Mouse (Mus musculus): ENCODE data around the gene Sec16b. TPM values are rescaled to one million over a fixed set of nuclear protein-coding genes. Genes with fewer than 3 reads are reported as not detected.

The Sec16b gene
- polyA plus RNA-seq, 2 experiments, result 5.9 to 6.1 TPM

- Histone ChIP-seq H3K36me3 (ENCODE audit: control insufficient read depth, insufficient read depth, low read length) (no peaks in the 10 kb centered on the region), H3K27me3 (ENCODE audit: control insufficient read depth, insufficient read depth, low read length) (no peaks in the 10 kb centered on the region), H3K4me3 (replicated peaks; ENCODE audit: low read length) (no peak overlapping the region), H3K9me3 (ENCODE audit: control insufficient read depth, low read length) (no peaks in the 10 kb centered on the region), H3K4me2 (replicated peaks; ENCODE audit: low read depth, low read length, severe bottlenecking) (no peak overlapping the region), H3K27ac (replicated peaks; ENCODE audit: low read depth, low read length) (no peak overlapping the region), H3K4me1 (ENCODE audit: control insufficient read depth, insufficient read depth, low read length) (0 out of 2 replicates have a peak, but pooled peaks cover 5% of the 10 kb centered on the region), H3K9ac (ENCODE audit: low read depth, low read length, severe bottlenecking) (no peak overlapping the region)
- DNase-seq (ENCODE audit: low spot score) (no peak), ATAC-seq (ENCODE audit: low FRiP score, low read depth) (no peak)
- WGBS, result 52% methylated on average over 3 of the region's 3 CpGs
- no peak for TF ChIP-seq POLR2A (IDR thresholded peaks at IDR 0.05; ENCODE audit: borderline replicate concordance, extremely low read depth, insufficient read depth, insufficient read length)
These were observed 44.2 kb upstream of the Sec16b start for GRCm38 (mm10) chr1:157462336-157462735.

GRCm38 (mm10) chr1:157465194-157465593, 41.3 kb upstream of the Sec16b start:
- Histone ChIP-seq H3K9me3 (ENCODE audit: control insufficient read depth, low read length) (no peaks in the 10 kb centered on the region), H3K4me3 (replicated peaks; ENCODE audit: low read length) (no peak overlapping the region), H3K36me3 (ENCODE audit: control insufficient read depth, insufficient read depth, low read length) (no peaks in the 10 kb centered on the region), H3K4me2 (replicated peaks; ENCODE audit: low read depth, low read length, severe bottlenecking) (no peak overlapping the region), H3K9ac (ENCODE audit: low read depth, low read length, severe bottlenecking) (no peak overlapping the region), H3K4me1 (ENCODE audit: control insufficient read depth, insufficient read depth, low read length) (no peaks in the 10 kb centered on the region), H3K27me3 (ENCODE audit: control insufficient read depth, insufficient read depth, low read length) (no peaks in the 10 kb centered on the region), H3K27ac (replicated peaks; ENCODE audit: low read depth, low read length) (no peak overlapping the region)
- 76% methylated on average over 3 of the region's 3 CpGs for WGBS
- DNase-seq (ENCODE audit: low spot score), result no peak
- ATAC-seq (ENCODE audit: low FRiP score, low read depth), result no peak
- no peak for TF ChIP-seq POLR2A (IDR thresholded peaks at IDR 0.05; ENCODE audit: borderline replicate concordance, extremely low read depth, insufficient read depth, insufficient read length)

- Histone ChIP-seq H3K9ac (ENCODE audit: low read depth, low read length, severe bottlenecking) (no peak overlapping the region), H3K9me3 (ENCODE audit: control insufficient read depth, low read length) (no peaks in the 10 kb centered on the region), H3K36me3 (ENCODE audit: control insufficient read depth, insufficient read depth, low read length) (no peaks in the 10 kb centered on the region), H3K27ac (replicated peaks; ENCODE audit: low read depth, low read length) (no peak overlapping the region), H3K4me3 (replicated peaks; ENCODE audit: low read length) (no peak overlapping the region), H3K4me1 (ENCODE audit: control insufficient read depth, insufficient read depth, low read length) (no peaks in the 10 kb centered on the region), H3K4me2 (replicated peaks; ENCODE audit: low read depth, low read length, severe bottlenecking) (no peak overlapping the region), H3K27me3 (ENCODE audit: control insufficient read depth, insufficient read depth, low read length) (no peaks in the 10 kb centered on the region)
- no peak for TF ChIP-seq POLR2A (IDR thresholded peaks at IDR 0.05; ENCODE audit: borderline replicate concordance, extremely low read depth, insufficient read depth, insufficient read length)
- WGBS, result 94% methylated on average over 8 of the region's 8 CpGs
- DNase-seq (ENCODE audit: low spot score) (no peak), ATAC-seq (ENCODE audit: low FRiP score, low read depth) (no peak)
These were observed 38.7 kb upstream of the Sec16b start for GRCm38 (mm10) chr1:157467866-157468265.

- H3K9ac ChIP-seq (ENCODE audit: low read depth, low read length, severe bottlenecking), result no peak overlapping the region
- TF ChIP-seq POLR2A (IDR thresholded peaks at IDR 0.05; ENCODE audit: borderline replicate concordance, extremely low read depth, insufficient read depth, insufficient read length), result no peak
- no peak overlapping the region for H3K27ac ChIP-seq (replicated peaks; ENCODE audit: low read depth, low read length)
- H3K4me1 ChIP-seq (ENCODE audit: control insufficient read depth, insufficient read depth, low read length), result no peaks in the 10 kb centered on the region
- WGBS, result 86% methylated on average over 9 of the region's 9 CpGs
- H3K36me3 ChIP-seq (ENCODE audit: control insufficient read depth, insufficient read depth, low read length), result no peaks in the 10 kb centered on the region
- DNase-seq (ENCODE audit: low spot score) (no peak), ATAC-seq (ENCODE audit: low FRiP score, low read depth) (no peak)
- no peaks in the 10 kb centered on the region for H3K9me3 ChIP-seq (ENCODE audit: control insufficient read depth, low read length)
- no peak overlapping the region for H3K4me2 ChIP-seq (replicated peaks; ENCODE audit: low read depth, low read length, severe bottlenecking)
- no peak overlapping the region for H3K4me3 ChIP-seq (replicated peaks; ENCODE audit: low read length)
- H3K27me3 ChIP-seq (ENCODE audit: control insufficient read depth, insufficient read depth, low read length), result no peaks in the 10 kb centered on the region
These were observed 35.7 kb upstream of the Sec16b start for GRCm38 (mm10) chr1:157470761-157471386.

- DNase-seq (ENCODE audit: low spot score), result no peak
- Histone ChIP-seq H3K27me3 (ENCODE audit: control insufficient read depth, insufficient read depth, low read length) (no peaks in the 10 kb centered on the region), H3K9ac (ENCODE audit: low read depth, low read length, severe bottlenecking) (no peak overlapping the region), H3K9me3 (ENCODE audit: control insufficient read depth, low read length) (no peaks in the 10 kb centered on the region), H3K4me2 (replicated peaks; ENCODE audit: low read depth, low read length, severe bottlenecking) (no peak overlapping the region), H3K4me1 (ENCODE audit: control insufficient read depth, insufficient read depth, low read length) (no peaks in the 10 kb centered on the region), H3K27ac (replicated peaks; ENCODE audit: low read depth, low read length) (no peak overlapping the region), H3K36me3 (ENCODE audit: control insufficient read depth, insufficient read depth, low read length) (no peaks in the 10 kb centered on the region), H3K4me3 (replicated peaks; ENCODE audit: low read length) (no peak overlapping the region)
- 90% methylated on average over 7 of the region's 7 CpGs for WGBS
- TF ChIP-seq POLR2A (IDR thresholded peaks at IDR 0.05; ENCODE audit: borderline replicate concordance, extremely low read depth, insufficient read depth, insufficient read length), result no peak
- no peak for ATAC-seq (ENCODE audit: low FRiP score, low read depth)
These were observed 33.8 kb upstream of the Sec16b start for GRCm38 (mm10) chr1:157472716-157473115.

All from limb, embryonic 14.5 days (tissue).